Mouse (Mus musculus): ENCODE measurements around the gene Fbln5.

Gene Fbln5

DNA sequence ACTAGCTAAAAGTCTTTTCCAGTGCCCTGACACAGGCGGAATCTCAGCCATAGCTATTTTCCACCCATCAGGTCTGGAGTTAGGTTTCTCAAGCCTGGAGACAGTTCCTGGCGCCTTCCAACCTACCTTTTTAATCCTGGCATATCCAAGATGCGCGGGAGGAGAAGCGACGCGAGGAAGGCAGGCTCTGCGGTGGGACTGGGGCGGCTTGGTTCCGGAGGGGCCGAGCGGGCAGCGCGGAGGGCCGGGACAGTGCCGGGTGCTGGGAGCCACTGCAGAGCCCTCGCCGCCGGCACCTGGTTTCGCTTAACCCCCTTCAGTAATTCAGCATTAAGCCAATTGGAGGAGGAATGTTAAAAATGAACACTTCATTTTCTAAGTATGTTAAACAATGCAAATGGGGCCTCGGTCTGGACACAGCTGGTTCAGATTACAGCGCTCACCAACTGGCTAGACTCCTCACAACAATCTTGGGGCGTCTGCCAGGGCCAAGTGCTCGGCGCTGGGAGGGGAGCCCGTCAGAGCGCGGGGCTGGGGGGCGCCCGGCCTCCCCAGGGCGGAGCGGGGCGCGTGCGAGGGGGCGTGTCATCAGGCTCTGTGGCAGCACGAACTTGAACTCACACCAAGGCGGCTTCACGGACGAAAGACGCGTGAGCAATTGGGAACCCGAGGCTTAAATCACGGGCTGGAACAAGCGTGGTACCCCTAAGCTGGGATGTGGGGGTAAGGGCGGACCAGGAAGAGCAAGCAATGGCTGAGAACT, at the start of gene Fbln5:
Gene Fbln5 (minus strand): TSS at position 448 of the 763 bp plus-strand sequence.
- peak; percentile 47 to 58 for DNase-seq (ENCODE audit: low spot score in 2 of 2)

DNA sequence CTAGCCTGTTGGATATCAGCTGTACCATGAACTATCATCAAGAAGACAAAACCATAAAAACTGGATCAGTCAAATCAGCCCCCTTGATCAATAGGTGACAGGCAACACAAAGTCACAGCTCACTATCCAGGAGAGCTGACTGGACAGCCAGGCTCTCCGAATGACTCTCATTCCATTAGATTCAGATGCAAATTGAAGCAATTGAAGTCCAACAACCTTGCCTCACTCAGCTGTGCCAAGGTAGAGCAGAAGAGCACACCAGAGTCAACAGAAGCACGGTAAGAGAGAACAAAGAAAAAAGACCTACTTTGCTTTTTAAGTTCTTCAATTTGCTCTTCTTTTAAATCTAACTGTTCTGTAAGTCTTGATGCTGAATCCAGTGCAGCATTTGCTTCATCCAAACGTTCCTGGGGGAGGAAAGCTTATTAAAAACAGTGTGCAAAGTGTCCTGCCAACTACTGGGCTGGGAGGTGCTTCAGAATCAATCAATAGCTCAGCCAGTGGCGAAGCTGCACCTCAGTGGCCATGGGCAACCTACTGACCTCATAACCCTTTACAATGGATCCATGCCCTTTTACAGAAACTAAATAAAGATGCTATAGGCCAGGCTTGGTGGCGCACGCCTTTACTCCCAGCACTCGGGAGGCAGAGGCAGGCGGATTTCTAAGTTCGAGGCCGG, 43.6 kb upstream of the Fbln5 start:
- no peak for DNase-seq (ENCODE audit: low spot score in 2 of 2)

DNA sequence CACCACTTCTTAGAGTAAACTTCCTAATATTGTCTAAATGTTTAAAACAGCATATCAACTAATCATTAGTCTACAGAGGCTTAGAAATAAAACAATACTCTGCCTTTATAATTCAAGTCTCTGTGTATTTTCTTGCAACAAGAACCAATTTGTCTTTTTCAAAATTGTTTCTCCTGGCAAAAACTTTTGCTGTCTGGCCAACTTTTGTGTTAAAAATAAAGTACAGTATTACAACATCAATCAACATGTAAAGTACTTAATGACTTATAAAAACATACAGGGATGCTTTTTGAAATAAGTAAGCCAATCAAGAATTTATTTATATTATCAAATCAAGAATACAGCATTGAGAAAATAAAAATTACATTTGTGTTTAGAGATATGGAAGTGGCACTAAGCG, 41.4 kb upstream of the Fbln5 start:
- DNase-seq (ENCODE audit: low spot score in 2 of 2), result no peak

DNA sequence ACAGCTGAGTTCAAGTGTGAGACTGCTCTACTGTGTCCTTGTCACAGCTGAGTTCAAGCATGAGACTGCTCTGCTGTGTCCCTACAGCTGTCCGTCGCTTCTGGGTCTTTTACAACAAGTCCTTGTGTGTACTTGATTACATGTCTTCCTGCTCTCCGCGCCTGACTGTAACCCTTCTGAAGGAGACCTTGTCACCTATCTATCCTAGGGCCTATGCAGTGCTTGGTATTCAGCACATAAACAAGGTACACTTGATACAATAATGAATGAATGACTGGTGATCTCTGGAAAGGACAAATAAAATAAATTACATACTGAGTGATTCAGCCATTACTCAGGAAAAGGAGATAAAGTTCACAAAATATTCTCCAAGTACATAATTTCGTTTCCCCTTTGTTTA, 39.2 kb upstream of the Fbln5 start:
- DNase-seq (ENCODE audit: low spot score in 2 of 2), result no peak

DNA sequence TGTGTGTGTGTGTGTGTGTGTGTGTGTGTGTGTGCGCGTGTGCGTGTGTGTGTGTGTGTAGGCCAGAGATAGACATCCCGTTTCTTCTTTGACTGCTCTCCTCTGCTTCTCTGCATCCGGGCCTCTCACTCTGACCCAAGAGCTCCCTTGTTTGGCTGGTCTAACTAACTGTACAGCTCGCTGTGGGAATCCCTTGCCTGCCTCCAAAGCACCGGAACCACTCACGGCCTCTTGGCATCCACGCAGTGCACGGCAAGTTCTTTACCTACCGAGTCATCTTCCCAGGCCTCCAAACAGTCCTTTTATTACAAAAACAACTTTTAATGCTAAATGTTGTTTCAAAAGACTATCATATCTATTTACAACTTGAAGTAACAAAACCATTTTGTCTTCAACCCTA, 35.5 kb upstream of the Fbln5 start:
- no peak for DNase-seq (ENCODE audit: low spot score in 2 of 2)

DNA sequence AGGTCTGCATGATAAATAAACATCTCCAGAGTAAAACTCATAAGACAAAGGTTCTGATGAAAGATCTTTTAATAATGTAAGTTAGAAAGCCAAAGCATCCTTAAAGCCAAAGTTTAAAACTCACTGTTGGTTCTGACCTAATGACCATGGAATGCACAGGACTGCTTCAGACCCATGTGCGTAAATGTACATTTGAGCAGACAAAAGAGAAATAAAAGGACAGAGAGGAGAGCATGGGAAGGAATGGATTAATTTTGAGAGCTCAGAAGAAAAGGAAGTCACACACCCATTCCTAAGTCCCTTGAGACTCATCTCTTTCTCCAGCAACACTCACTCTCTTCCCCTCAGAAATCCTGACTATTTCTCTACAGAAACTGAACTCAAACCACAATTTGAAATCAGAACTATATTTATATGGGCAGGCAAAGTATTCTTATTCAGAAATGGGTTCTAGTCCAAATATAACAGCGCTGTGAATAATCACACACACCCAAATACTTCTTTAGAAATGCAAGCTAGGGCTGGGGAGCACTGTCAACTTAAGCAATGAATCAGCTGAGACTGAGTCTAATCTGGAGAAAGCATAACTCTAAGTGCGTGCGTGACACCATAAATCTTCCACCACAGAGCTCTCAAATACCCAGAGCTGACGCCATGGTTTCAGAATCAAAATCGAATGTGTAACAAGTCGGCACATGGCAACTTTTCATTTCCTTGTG, 33.1 kb upstream of the Fbln5 start:
- no peak for DNase-seq (ENCODE audit: low spot score in 2 of 2)

DNA sequence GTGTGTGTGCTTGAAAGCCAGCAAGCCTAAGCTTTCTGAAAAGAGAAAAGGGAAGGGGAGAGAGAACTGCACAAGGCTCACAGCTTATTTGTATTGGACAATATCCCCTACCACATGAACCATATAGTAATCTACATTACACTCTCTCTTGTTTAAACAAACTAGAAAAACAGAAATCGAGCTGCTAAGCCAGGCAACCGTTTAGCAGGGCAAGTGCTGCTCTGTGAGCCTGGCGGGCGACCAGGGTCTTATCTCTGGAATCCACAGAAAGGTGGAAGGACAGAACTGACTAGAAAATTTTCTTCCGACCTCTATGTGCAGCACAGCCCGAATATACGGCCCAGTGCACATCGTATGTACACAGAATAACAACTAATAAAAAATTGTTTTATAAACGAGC, 32.5 kb upstream of the Fbln5 start:
- DNase-seq (ENCODE audit: low spot score in 2 of 2), result no peak

DNA sequence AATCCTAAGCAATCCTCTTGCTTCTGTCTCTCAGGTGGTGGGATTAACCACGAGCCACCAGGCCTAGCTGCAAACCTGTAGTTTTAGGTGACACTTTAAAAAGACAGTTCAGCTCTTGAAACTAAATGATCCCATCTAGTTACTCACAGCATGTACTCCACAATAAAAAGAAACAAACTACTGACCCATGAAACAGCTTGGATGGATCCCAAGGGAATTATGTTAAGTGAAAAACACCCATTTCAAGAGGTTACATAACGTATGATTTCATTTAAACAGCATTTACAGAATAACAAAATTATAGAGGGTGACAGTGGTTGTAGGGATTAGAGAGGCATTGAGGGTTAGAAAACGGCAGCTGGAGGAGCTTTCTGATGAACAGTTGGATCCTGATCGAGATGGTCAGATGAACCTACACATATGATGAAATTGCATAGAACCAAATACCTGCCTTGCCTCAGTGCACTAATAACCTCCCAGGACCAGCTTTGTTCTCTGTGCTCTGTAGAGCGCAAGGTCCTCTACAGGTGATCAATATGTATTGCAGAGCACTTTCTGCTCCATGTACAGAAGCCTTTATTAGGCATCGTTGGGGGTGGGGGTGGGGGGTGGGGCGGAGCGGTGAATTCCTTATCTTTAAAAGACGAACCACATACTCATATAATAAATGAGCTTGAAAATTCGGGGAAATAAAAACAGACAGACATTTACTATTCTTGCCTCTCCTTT, 17.9 kb upstream of the Fbln5 start:
- DNase-seq (ENCODE audit: low spot score in 2 of 2), result no peak

DNA sequence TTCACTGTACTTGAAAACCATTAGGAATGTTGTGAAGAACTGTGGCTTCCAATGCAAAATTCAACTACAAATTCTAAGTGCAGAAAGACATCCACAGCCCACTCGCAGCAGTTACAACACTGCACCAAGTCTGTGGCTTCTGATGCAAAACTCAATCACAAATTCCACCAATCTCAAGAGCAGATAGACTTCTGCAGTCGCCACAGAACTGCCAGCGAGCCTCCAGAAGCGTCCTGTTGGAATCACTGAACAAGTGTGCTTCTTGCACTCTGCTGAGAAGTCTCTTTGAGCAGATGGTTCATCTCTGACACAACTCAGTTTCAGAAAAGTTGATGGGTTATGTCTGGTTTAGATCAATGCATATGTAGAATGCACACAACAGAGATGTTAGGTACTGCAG, 15.9 kb upstream of the Fbln5 start:
- DNase-seq (ENCODE audit: low spot score in 2 of 2), result no peak

DNA sequence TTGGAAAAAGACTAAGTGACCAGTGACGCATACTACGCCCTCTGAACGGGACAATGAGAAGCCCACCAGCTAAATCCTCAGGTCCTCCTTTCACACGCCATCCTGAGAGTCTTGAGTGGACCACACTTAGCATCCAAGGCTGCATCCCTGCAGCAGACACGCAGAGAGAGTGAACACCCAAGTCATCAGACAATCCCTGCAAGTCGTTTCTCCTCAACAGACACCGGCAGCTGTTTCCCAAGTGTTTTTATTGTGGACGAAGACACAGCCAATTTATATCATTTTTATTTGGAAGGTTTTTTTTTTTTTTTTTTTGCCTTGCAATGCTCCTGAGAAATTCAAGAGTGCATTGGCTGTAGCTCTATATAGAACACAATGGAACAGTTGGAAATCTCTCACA, 14.9 kb upstream of the Fbln5 start:
- DNase-seq (ENCODE audit: low spot score in 2 of 2), result no peak

DNA sequence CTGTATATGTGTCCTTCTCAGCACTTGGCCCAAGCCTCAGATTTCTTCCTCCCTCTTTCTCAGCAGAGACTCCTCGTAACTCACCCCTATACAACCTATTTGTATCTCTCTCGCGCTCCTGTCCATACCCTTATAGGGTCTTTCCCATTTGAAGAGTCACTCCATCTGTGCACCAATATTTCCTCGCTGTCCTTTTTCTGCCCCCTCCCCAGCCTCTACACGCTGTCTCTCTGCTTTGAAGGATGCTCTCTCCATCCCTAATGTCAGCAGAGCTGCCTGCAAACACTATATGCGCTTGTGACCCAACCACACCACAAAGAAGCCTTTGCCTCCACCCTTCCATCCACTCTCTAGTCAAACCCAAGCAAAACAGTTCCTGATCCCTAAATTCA, 14.3 kb upstream of the Fbln5 start:
- no peak for DNase-seq (ENCODE audit: low spot score in 2 of 2)

DNA sequence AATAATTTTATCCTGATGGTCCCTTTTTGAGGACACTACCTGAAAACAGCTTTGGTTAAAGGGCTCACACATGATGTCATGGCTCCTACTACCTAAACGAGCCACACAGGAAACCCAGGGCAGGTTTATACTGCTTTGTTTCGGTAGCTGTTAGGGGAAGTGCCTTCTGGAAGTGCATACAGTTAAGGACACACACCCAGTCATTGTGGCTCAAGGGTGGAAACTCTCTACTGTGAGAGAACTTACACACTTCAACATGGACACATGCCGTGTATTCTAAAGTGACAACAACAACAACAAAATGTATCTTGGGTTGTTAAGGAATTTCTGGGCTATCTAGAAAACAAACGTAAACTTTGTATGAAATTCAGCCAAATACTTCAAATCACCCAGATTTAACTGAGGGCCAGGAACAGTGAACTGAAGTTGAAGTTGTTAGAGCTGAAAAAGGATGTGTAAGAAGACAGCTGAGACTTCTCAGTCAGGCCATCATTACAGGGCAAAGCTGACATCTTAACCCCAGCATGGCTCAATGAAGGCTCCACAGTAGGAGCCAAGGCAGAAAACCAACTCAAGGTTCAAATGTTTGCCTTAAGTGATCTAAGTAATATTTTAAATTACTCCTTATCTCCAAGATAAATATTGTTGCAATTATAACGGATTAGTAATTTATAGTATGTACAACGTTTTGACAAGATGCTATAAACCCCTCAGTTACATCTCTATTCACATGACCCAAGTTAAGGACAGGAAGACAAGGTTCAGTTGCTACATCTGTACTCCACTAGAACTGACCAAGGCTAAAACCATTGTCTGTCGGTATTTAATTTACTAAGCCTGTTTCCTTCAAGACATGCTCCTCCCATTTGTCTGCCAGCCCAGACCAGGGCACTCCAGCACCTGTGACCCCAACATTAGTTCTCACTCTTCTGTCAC, 13.6 kb upstream of the Fbln5 start:
- no peak for DNase-seq (ENCODE audit: low spot score in 2 of 2)

DNA sequence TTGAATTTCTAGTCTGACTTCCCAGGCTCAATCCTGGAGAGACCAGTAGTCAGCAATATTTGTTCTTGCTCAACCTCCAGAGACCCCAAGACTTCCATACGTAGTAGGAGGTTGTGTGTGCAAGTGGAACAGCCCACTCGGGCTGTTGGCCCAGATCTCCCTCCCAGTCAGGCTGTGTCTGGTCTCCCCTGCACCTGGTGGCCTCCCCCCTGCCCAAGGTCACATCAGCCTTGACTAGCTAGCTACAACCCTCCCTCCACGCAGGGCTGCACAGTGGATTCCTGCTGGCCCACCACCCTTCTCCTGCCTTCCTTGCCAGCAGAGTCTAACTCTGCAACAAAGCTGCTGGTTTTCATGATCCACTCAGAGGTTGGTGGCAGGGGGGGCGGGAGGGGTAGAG, 12.4 kb upstream of the Fbln5 start:
- no peak for DNase-seq (ENCODE audit: low spot score in 2 of 2)

DNA sequence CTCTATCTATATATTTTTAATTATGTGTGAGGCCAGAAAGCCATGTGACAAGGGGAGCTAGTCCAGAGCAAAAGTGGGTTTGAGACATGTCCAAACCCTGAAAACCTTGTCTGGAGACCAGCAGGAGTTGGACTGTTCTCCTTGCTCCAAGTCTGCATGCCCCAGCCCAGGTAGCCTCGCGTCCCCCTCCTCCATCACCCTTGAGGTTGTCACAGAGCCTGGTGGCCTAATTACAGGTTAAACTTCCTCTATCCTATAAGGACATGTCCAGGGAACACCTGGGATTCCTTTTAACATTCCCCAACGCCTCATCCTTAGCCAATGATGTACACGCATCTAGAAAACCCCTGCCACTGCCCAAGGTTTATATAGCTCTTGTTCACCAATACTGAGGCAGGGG, 4.3 kb upstream of the Fbln5 start:
- no peak for DNase-seq (ENCODE audit: low spot score in 2 of 2)

DNA sequence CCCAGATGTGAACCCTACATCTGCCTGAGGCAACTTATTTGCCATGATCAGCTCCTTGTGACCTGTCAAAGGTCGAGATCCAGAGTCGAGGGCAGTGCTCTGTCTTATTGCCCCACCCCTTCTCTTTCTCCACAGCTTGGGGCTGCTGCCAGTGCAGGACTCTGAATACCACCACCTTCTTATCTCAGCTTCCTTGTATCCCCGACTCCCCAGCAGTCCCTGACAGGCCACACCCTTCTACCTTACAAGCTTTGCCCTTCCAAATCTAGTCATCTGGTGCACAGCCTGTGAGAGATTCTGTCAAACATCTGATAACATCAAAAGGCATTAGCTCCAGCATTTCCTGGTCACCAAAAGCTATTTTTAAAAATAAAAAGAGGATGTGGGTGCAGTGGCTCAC, 2.7 kb upstream of the Fbln5 start:
- DNase-seq (ENCODE audit: low spot score in 2 of 2), result no peak

DNA sequence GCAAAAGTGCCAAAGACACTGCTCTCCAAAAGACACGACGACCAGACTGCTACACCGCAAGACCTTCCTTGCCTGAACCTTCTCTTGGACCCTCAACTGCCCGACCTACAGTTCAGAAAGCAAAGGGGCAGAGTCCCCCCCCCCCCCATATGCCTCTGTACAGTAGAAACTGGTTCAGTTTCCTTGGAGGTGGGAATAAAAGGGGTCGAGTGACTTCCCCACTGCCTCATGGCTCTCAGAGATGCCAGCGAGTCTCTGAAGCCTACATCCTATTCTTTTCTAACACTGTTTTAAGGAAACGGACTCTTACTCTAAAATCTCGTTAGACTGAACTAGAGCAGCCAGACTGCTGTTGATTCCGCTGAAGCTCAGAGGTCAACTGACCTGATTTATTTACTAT, 715 bp upstream of the Fbln5 start:
- no peak for DNase-seq (ENCODE audit: low spot score in 2 of 2)

DNA sequence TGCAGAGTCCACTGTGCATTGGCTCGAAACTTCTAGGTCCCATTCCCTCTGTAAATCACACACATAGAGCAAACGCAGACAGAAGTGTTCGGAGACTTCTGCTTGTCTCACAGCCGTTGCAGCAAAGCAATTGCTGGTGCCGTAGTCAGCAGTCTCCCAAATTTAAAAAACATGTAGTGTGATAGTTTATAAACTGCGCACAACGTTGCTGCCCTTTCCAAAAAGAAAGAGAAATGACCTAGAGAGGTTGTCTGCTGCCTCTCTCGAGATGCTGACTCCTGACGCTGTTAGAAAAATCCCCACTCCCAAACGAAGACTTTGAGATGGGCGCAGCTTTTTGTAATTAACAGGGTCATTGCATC, 628 bp downstream of the Fbln5 start:
- no peak for DNase-seq (ENCODE audit: low spot score in 2 of 2)

DNA sequence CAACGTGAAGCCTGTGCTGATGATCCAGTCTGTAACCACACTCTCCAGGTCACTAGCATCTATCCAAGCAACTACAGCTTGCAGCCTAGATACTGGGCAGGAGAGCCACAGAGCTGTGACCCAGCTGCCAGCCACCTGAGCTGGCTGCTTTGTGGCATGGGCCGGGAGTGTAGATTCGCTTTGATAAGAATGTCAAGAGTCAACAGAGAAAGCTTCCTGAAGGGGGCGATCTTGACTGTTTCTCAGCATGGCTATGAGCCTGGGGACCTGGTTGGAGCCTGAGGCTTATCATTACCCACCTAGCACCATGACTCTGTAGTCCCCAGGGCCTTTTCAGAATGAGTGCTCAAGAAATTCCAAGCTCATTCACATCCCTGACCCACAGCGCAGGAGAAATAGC, 2.0 kb downstream of the Fbln5 start:
- DNase-seq (ENCODE audit: low spot score in 2 of 2), result no peak

DNA sequence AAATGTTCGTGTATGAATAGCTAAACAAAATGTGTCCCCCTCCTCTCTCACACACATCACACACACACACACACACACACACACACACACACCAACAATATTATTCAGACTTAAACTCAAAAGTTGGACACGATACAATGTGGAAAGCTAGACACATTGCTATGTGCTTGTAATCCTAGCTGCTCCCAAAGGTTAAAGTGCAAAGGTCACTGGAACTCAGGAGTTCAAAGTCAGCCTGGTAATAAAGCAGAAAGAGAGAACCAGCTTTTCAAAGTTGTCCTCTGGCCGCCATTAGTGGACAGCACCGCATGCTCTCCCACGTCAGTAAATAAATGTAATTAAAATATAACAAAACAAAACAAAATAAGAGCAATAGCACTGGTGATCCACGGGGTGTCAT, 3.1 kb downstream of the Fbln5 start:
- DNase-seq (ENCODE audit: low spot score in 2 of 2), result no peak

DNA sequence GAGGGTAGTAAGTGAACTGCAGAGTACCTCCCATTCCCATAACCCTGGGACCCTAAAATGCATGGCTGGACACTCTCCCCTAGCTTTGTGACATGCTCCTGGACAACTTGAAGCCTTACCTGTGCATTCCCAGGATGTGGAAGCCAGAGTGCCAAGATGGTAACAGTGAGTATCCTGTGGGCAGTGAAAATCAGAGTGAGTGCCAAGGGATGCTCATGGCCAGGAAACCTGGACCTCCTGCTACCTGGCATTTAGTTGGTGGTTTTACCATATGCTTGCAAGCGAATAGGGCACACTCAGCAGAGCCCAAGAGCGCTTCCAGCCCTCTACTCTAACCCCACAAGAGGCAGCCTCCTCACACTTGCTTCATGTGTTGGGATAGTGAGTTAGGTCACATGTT, 4.4 kb downstream of the Fbln5 start:
- DNase-seq (ENCODE audit: low spot score in 2 of 2), result no peak

DNA sequence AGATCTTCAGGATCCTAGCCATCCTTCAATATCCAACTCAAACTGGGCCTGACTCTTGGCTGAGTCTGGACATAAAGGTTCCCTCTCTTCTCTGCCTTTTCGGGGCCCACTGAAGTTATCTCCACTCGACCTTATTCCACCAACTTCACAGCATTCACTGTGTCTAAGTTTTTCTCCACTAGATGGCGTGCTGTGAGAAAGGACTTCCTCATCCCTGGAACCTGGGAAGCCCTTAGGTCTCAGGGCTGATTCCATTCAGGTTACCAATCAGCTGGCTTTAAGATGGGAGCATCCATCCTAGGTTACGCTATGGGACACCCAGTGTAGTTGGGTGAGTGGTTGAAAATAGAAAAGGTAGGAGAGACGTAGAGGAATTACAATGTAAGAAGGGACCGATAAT, 7.7 kb downstream of the Fbln5 start:
- DNase-seq (ENCODE audit: low spot score in 2 of 2), result no peak

Data from urinary bladder, postnatal 36 days (tissue).